Mouse (Mus musculus) T-helper 17 cell (primary cell): Measurements from ENCODE around the gene Abtb1.

Experiments
- in situ Hi-C, 2 experiments: fragments of 300-600 bp; cut with MboI, MseI; formaldehyde crosslinking; loops; 1 replicate in 1 of 2; 2 replicates in 1 of 2; pipeline ENCODE4 v1.15.1; 2025; ENCODE audit warnings: high pct_unique_total_duplicates in 2 of 2

Gene Abtb1

GRCm38 (mm10) chr6:88832663-88833062, 9.1 kb downstream of the Abtb1 start:
- in situ Hi-C loops, result no loop called here

GRCm38 (mm10) chr6:88831456-88831855, 10.3 kb downstream of the Abtb1 start:
- in situ Hi-C loops, result no loop called here

- in situ Hi-C loops, result no loop called here
Measured at GRCm38 (mm10) chr6:88830112-88830702, 11.6 kb downstream of the Abtb1 start.

- in situ Hi-C loops, result loop anchor here in 1 of 2 experiments (5.0 kb wide), 1 partner anchor 72 kb away; no protein-coding TSS in a partner anchor
Measured at GRCm38 (mm10) chr6:88829579-88829978, 12.2 kb downstream of the Abtb1 start.

GRCm38 (mm10) chr6:88828206-88829009, 13.4 kb downstream of the Abtb1 start:
- in situ Hi-C loops, result loop anchor here in 1 of 2 experiments (5.0 kb wide), 1 partner anchor 71 kb away; no protein-coding TSS in a partner anchor

- in situ Hi-C loops, result loop anchor here in 1 of 2 experiments (5.0 kb wide), 1 partner anchor 70 kb away; no protein-coding TSS in a partner anchor
Measured at GRCm38 (mm10) chr6:88827395-88828205, 14.2 kb downstream of the Abtb1 start.

- in situ Hi-C loops, result loop anchor here in 1 of 2 experiments (5.0 kb wide), 1 partner anchor 70 kb away; no protein-coding TSS in a partner anchor
Measured at GRCm38 (mm10) chr6:88826965-88827364, 14.8 kb downstream of the Abtb1 start.

GRCm38 (mm10) chr6:88826545-88826944, 15.2 kb downstream of the Abtb1 start:
- in situ Hi-C loops, result loop anchor here in 1 of 2 experiments (5.0 kb wide), 1 partner anchor 69 kb away; no protein-coding TSS in a partner anchor

- in situ Hi-C loops, result loop anchor here in 1 of 2 experiments (5.0 kb wide), 1 partner anchor 69 kb away; no protein-coding TSS in a partner anchor
Measured at GRCm38 (mm10) chr6:88826088-88826487, 15.7 kb downstream of the Abtb1 start.

- in situ Hi-C loops, result no loop called here
Measured at GRCm38 (mm10) chr6:88824183-88824582, 17.6 kb downstream of the Abtb1 start.

- in situ Hi-C loops, result no loop called here
Measured at GRCm38 (mm10) chr6:88821901-88822300, 19.9 kb downstream of the Abtb1 start.

GRCm38 (mm10) chr6:88821294-88821693, 20.5 kb downstream of the Abtb1 start:
- in situ Hi-C loops, result no loop called here

GRCm38 (mm10) chr6:88820853-88821252, 20.9 kb downstream of the Abtb1 start:
- in situ Hi-C loops, result no loop called here

GRCm38 (mm10) chr6:88816913-88817312, 24.9 kb downstream of the Abtb1 start:
- in situ Hi-C loops, result no loop called here

- in situ Hi-C loops, result no loop called here
Measured at GRCm38 (mm10) chr6:88815489-88815888, 26.3 kb downstream of the Abtb1 start.

GRCm38 (mm10) chr6:88815036-88815435, 26.7 kb downstream of the Abtb1 start:
- in situ Hi-C loops, result no loop called here

- in situ Hi-C loops, result no loop called here
Measured at GRCm38 (mm10) chr6:88813832-88814231, 28.0 kb downstream of the Abtb1 start.

- in situ Hi-C loops, result no loop called here
Measured at GRCm38 (mm10) chr6:88812886-88813285, 28.9 kb downstream of the Abtb1 start.

- in situ Hi-C loops, result no loop called here
Measured at GRCm38 (mm10) chr6:88811880-88812400, 29.8 kb downstream of the Abtb1 start.

GRCm38 (mm10) chr6:88811396-88811795, 30.4 kb downstream of the Abtb1 start:
- in situ Hi-C loops, result no loop called here

GRCm38 (mm10) chr6:88810291-88810690, 31.5 kb downstream of the Abtb1 start:
- in situ Hi-C loops, result no loop called here
